Mouse (Mus musculus): ENCODE measurements around the gene Zfp28. TPM values are rescaled to one million over a fixed set of nuclear protein-coding genes. Genes with fewer than 3 reads are reported as not detected.

The Zfp28 gene
- polyA plus RNA-seq, 1 experiment from 2014 or later: 11.8 TPM

- WGBS: 11% methylated on average over 20 of the region's 22 CpGs
- Histone ChIP-seq H3K27me3 (0 out of 2 replicates have a peak, but pooled peaks cover 7% of the 10 kb centered on the region), H3K9me3 (no peaks in the 10 kb centered on the region), H3K27ac (no peak overlapping the region), H3K4me2 (replicated peaks) (no peak overlapping the region), H3K4me1 (no peaks in the 10 kb centered on the region), H3K36me3 (no peaks in the 10 kb centered on the region), H3K9ac (no peak overlapping the region), H3K4me3 (no peak overlapping the region)
- no peak for ATAC-seq (ENCODE audit: low FRiP score, low read depth)
Measured at GRCm38 (mm10) chr7:6414626-6415441, 31.7 kb downstream of the Zfp28 start.

- Histone ChIP-seq H3K9me3 (no peaks in the 10 kb centered on the region), H3K4me1 (no peaks in the 10 kb centered on the region), H3K4me2 (replicated peaks) (no peak overlapping the region), H3K9ac (no peak overlapping the region), H3K27me3 (0 out of 2 replicates have a peak, but pooled peaks cover 7% of the 10 kb centered on the region), H3K36me3 (no peaks in the 10 kb centered on the region), H3K4me3 (no peak overlapping the region), H3K27ac (no peak overlapping the region)
- 20% methylated on average over 8 of the region's 8 CpGs for WGBS
- no peak for ATAC-seq (ENCODE audit: low FRiP score, low read depth)
Measured at GRCm38 (mm10) chr7:6415442-6415787, 32.3 kb downstream of the Zfp28 start.

GRCm38 (mm10) chr7:6419894-6420293 is 36.8 kb downstream of the Zfp28 start:
- Histone ChIP-seq H3K9ac (no peak overlapping the region), H3K36me3 (no peaks in the 10 kb centered on the region), H3K4me1 (no peaks in the 10 kb centered on the region), H3K9me3 (no peaks in the 10 kb centered on the region), H3K4me3 (no peak overlapping the region), H3K4me2 (replicated peaks) (no peak overlapping the region), H3K27me3 (0 out of 2 replicates have a peak, but pooled peaks cover 4% of the 10 kb centered on the region), H3K27ac (no peak overlapping the region)
- ATAC-seq (ENCODE audit: low FRiP score, low read depth): no peak
- WGBS: 77% methylated on average over 6 of the region's 6 CpGs

- Histone ChIP-seq H3K27ac (no peak overlapping the region), H3K4me2 (replicated peaks) (no peak overlapping the region), H3K4me1 (no peaks in the 10 kb centered on the region), H3K9me3 (peaks cover 11% of the 10 kb centered on the region; the same call in 1 of the 2 replicates), H3K27me3 (no peaks in the 10 kb centered on the region), H3K36me3 (no peaks in the 10 kb centered on the region), H3K4me3 (no peak overlapping the region), H3K9ac (no peak overlapping the region)
- 89% methylated on average over 3 of the region's 3 CpGs for WGBS
- ATAC-seq (ENCODE audit: low FRiP score, low read depth): no peak
Measured at GRCm38 (mm10) chr7:6429381-6429780, 46.3 kb downstream of the Zfp28 start.

GRCm38 (mm10) chr7:6430342-6430741 is 47.2 kb downstream of the Zfp28 start:
- 42% methylated on average over 2 of the region's 2 CpGs for WGBS
- no peak overlapping the region for H3K4me2 ChIP-seq (replicated peaks)
- no peak overlapping the region for H3K4me3 ChIP-seq
- no peak for ATAC-seq (ENCODE audit: low FRiP score, low read depth)
- H3K4me1 ChIP-seq: no peaks in the 10 kb centered on the region
- H3K9me3 ChIP-seq: peaks cover 11% of the 10 kb centered on the region; the same call in 1 of the 2 replicates
- H3K27me3 ChIP-seq: no peaks in the 10 kb centered on the region
- no peak overlapping the region for H3K9ac ChIP-seq
- H3K27ac ChIP-seq: no peak overlapping the region
- H3K36me3 ChIP-seq: no peaks in the 10 kb centered on the region

GRCm38 (mm10) chr7:6438388-6438787 is 55.3 kb downstream of the Zfp28 start, which contains the start of gene Olfr1344:
Gene Olfr1344 (plus strand): TSS chr7:6438688.
- WGBS: 62% methylated on average over 3 of the region's 3 CpGs
- no peak for ATAC-seq (ENCODE audit: low FRiP score, low read depth)
- Histone ChIP-seq H3K27me3 (no peaks in the 10 kb centered on the region), H3K9ac (no peak within 1 kb of the TSS), H3K4me3 (no peak within 1 kb of the TSS), H3K9me3 (no peaks in the 10 kb centered on the region), H3K4me2 (replicated peaks) (no peak within 1 kb of the TSS), H3K36me3 (no peaks in the 10 kb centered on the region), H3K27ac (no peak within 1 kb of the TSS), H3K4me1 (no peaks in the 10 kb centered on the region)

- 63% methylated on average over 2 of the region's 2 CpGs for WGBS
- Histone ChIP-seq H3K4me2 (replicated peaks) (no peak overlapping the region), H3K9ac (no peak overlapping the region), H3K36me3 (no peaks in the 10 kb centered on the region), H3K9me3 (0 out of 2 replicates have a peak, but pooled peaks cover 2% of the 10 kb centered on the region), H3K27ac (no peak overlapping the region), H3K27me3 (no peaks in the 10 kb centered on the region), H3K4me3 (no peak overlapping the region), H3K4me1 (no peaks in the 10 kb centered on the region)
- ATAC-seq (ENCODE audit: low FRiP score, low read depth): no peak
Measured at GRCm38 (mm10) chr7:6441173-6441572, 58.1 kb downstream of the Zfp28 start.

Other genes with a start within 250 kb of the Zfp28 start
- 24.2 and 24.4 TPM in 2 replicates for gene Zfp787, start 227.3 kb upstream of the Zfp28 start, polyA plus RNA-seq (2015; fragmentation: Nextera tagmentation; extraction: Ambion mirVana)
- gene Zfp444, start 211.1 kb upstream of the Zfp28 start, polyA plus RNA-seq (2015; fragmentation: Nextera tagmentation; extraction: Ambion mirVana): 74.0 and 75.9 TPM in 2 replicates
- gene Galp, start 186.2 kb upstream of the Zfp28 start, polyA plus RNA-seq (2015; fragmentation: Nextera tagmentation; extraction: Ambion mirVana): not detected in 2 replicates
- not detected in 2 replicates for gene Zscan5b, start 161.0 kb upstream of the Zfp28 start, polyA plus RNA-seq (2015; fragmentation: Nextera tagmentation; extraction: Ambion mirVana)
- gene Epp13, start 130.6 kb upstream of the Zfp28 start, polyA plus RNA-seq (2015; fragmentation: Nextera tagmentation; extraction: Ambion mirVana): not detected in 2 replicates
- gene Zfp667, start 96.7 kb upstream of the Zfp28 start, polyA plus RNA-seq (2015; fragmentation: Nextera tagmentation; extraction: Ambion mirVana): 10.0 and 11.9 TPM in 2 replicates
- gene Zfp583, start 52.0 kb upstream of the Zfp28 start, polyA plus RNA-seq (2015; fragmentation: Nextera tagmentation; extraction: Ambion mirVana): 9.3 and 9.6 TPM in 2 replicates
- 3.2 and 3.3 TPM in 2 replicates for gene Gm3854, start 39.5 kb upstream of the Zfp28 start, polyA plus RNA-seq (2015; fragmentation: Nextera tagmentation; extraction: Ambion mirVana)
- 2.7 and 3.7 TPM in 2 replicates for gene Zfp78, start 20.0 kb upstream of the Zfp28 start, polyA plus RNA-seq (2015; fragmentation: Nextera tagmentation; extraction: Ambion mirVana)
- gene Smim17, start 15.4 kb downstream of the Zfp28 start, polyA plus RNA-seq (2015; fragmentation: Nextera tagmentation; extraction: Ambion mirVana): 0.41 TPM in 1 of 2 replicates, not detected in the other
- gene Gm20715, start 27.0 kb downstream of the Zfp28 start, polyA plus RNA-seq (2015; fragmentation: Nextera tagmentation; extraction: Ambion mirVana): not detected in 2 replicates
- gene Olfr1344, start 55.4 kb downstream of the Zfp28 start, polyA plus RNA-seq (2015; fragmentation: Nextera tagmentation; extraction: Ambion mirVana): not detected in 2 replicates
- not detected in 2 replicates for gene Olfr1336, start 72.9 kb downstream of the Zfp28 start, polyA plus RNA-seq (2015; fragmentation: Nextera tagmentation; extraction: Ambion mirVana)
- gene Olfr1346, start 83.8 kb downstream of the Zfp28 start, polyA plus RNA-seq (2015; fragmentation: Nextera tagmentation; extraction: Ambion mirVana): not detected in 2 replicates
- gene Olfr5, start 103.6 kb downstream of the Zfp28 start, polyA plus RNA-seq (2015; fragmentation: Nextera tagmentation; extraction: Ambion mirVana): not detected in 2 replicates
- not detected in 2 replicates for gene Olfr1347, start 116.5 kb downstream of the Zfp28 start, polyA plus RNA-seq (2015; fragmentation: Nextera tagmentation; extraction: Ambion mirVana)
- gene Olfr1348, start 125.5 kb downstream of the Zfp28 start, polyA plus RNA-seq (2015; fragmentation: Nextera tagmentation; extraction: Ambion mirVana): not detected in 2 replicates
- not detected in 2 replicates for gene Olfr1349, start 139.7 kb downstream of the Zfp28 start, polyA plus RNA-seq (2015; fragmentation: Nextera tagmentation; extraction: Ambion mirVana)
- gene Olfr1350, start 181.5 kb downstream of the Zfp28 start, polyA plus RNA-seq (2015; fragmentation: Nextera tagmentation; extraction: Ambion mirVana): not detected in 2 replicates